Mouse (Mus musculus): ENCODE data around the gene Aaas. TPM values are rescaled to one million over a fixed set of nuclear protein-coding genes. Genes with fewer than 3 reads are reported as not detected.

Aaas gene
- polyA plus RNA-seq, 1 experiment from 2014 or later, result 37.4 TPM

Other genes starting within 250 kb of the Aaas start
- 78.7 and 80.2 TPM in 2 replicates for gene Spryd3, start 214.5 kb downstream of the Aaas start, polyA plus RNA-seq (2015; fragmentation: Nextera tagmentation; extraction: Ambion mirVana)
- 2.6 and 4.3 TPM in 2 replicates for gene Igfbp6, start 206.4 kb downstream of the Aaas start, polyA plus RNA-seq (2015; fragmentation: Nextera tagmentation; extraction: Ambion mirVana)
- gene Soat2, start 200.2 kb downstream of the Aaas start, polyA plus RNA-seq (2015; fragmentation: Nextera tagmentation; extraction: Ambion mirVana), result 0.15 TPM in 1 of 2 replicates, not detected in the other
- 59.0 and 64.2 TPM in 2 replicates for gene Zfp740, start 147.5 kb downstream of the Aaas start, polyA plus RNA-seq (2015; fragmentation: Nextera tagmentation; extraction: Ambion mirVana)
- 38.0 and 39.4 TPM in 2 replicates for gene Csad, start 146.0 kb downstream of the Aaas start, polyA plus RNA-seq (2015; fragmentation: Nextera tagmentation; extraction: Ambion mirVana)
- 0.98 and 1.1 TPM in 2 replicates for gene Itgb7, start 118.8 kb downstream of the Aaas start, polyA plus RNA-seq (2015; fragmentation: Nextera tagmentation; extraction: Ambion mirVana)
- 4.1 and 6.4 TPM in 2 replicates for gene Rarg, start 93.3 kb downstream of the Aaas start, polyA plus RNA-seq (2015; fragmentation: Nextera tagmentation; extraction: Ambion mirVana)
- 0.10 TPM in 1 of 2 replicates, not detected in the other for gene Gm9918, start 80.2 kb downstream of the Aaas start, polyA plus RNA-seq (2015; fragmentation: Nextera tagmentation; extraction: Ambion mirVana)
- 58.5 and 64.0 TPM in 2 replicates for gene Mfsd5, start 71.3 kb downstream of the Aaas start, polyA plus RNA-seq (2015; fragmentation: Nextera tagmentation; extraction: Ambion mirVana)
- gene Espl1, start 54.5 kb downstream of the Aaas start, polyA plus RNA-seq (2015; fragmentation: Nextera tagmentation; extraction: Ambion mirVana), result 5.5 and 7.5 TPM in 2 replicates
- gene Pfdn5, start 24.7 kb downstream of the Aaas start, polyA plus RNA-seq (2015; fragmentation: Nextera tagmentation; extraction: Ambion mirVana), result 450 and 466 TPM in 2 replicates
- gene Myg1, start 19.1 kb downstream of the Aaas start, polyA plus RNA-seq (2015; fragmentation: Nextera tagmentation; extraction: Ambion mirVana), result 91.8 and 103 TPM in 2 replicates
- 0.09 and 0.26 TPM in 2 replicates for gene Sp7, start 16.4 kb upstream of the Aaas start, polyA plus RNA-seq (2015; fragmentation: Nextera tagmentation; extraction: Ambion mirVana)
- 3.4 and 4.1 TPM in 2 replicates for gene Sp1, start 55.4 kb upstream of the Aaas start, polyA plus RNA-seq (2015; fragmentation: Nextera tagmentation; extraction: Ambion mirVana)
- 0.30 and 0.34 TPM in 2 replicates for gene Amhr2, start 94.6 kb upstream of the Aaas start, polyA plus RNA-seq (2015; fragmentation: Nextera tagmentation; extraction: Ambion mirVana)
- gene Prr13, start 108.3 kb upstream of the Aaas start, polyA plus RNA-seq (2015; fragmentation: Nextera tagmentation; extraction: Ambion mirVana), result 103 and 107 TPM in 2 replicates
- 123 and 126 TPM in 2 replicates for gene Pcbp2, start 119.8 kb upstream of the Aaas start, polyA plus RNA-seq (2015; fragmentation: Nextera tagmentation; extraction: Ambion mirVana)
- 13.8 and 16.1 TPM in 2 replicates for gene Gm10337, start 153.0 kb upstream of the Aaas start, polyA plus RNA-seq (2015; fragmentation: Nextera tagmentation; extraction: Ambion mirVana)
- gene Map3k12, start 166.3 kb upstream of the Aaas start, polyA plus RNA-seq (2015; fragmentation: Nextera tagmentation; extraction: Ambion mirVana), result 62.2 and 63.6 TPM in 2 replicates
- gene Tarbp2, start 167.4 kb upstream of the Aaas start, polyA plus RNA-seq (2015; fragmentation: Nextera tagmentation; extraction: Ambion mirVana), result 104 and 108 TPM in 2 replicates
- gene Npff, start 174.2 kb upstream of the Aaas start, polyA plus RNA-seq (2015; fragmentation: Nextera tagmentation; extraction: Ambion mirVana), result 1.8 and 2.4 TPM in 2 replicates

Measured in midbrain, embryonic 15.5 days (tissue).